Mouse (Mus musculus): ENCODE data around the gene Inhba. TPM values are rescaled to one million over a fixed set of nuclear protein-coding genes. Genes with fewer than 3 reads are reported as not detected.

Gene Inhba
- polyA plus RNA-seq, 1 experiment from 2014 or later: 7.8 TPM

DNA sequence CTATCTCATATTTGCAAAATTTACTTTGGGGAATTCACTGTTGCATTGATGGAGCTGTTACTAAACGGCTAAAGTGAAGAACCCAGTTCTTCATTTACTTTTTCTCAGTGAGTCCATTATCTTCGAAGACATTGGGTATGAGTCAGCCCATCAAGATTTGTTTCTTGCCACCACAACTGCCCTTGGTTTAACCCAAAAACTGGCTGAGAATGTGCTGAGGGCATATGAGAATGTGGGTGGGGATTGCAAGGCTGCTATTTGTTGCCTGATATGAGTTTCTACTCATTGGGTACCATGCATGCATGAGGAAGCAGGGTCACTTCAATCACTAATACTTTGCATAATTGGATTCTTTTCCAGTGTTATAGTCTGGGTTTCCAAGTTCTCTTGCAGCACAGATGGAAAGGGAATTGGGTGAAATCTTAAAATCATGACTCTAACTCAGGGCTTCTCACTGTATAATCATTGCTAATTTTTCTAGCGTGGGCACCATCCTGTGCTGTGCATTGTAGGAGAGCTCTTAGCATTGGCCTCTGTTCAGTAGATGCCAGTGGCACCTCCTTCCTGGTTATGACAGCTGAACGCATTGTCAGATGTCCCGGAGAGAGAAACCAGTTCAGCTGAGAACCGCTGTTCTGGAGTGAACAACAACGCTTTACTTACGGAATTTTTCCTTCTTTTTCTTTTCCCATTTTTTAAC is 1.7 kb upstream of the Inhba start:
- TF ChIP-seq CTCF (IDR thresholded peaks at IDR 0.05): no peak
- in situ Hi-C loops (cut with MboI; ENCODE audit: low pct_unique_long_range_greater_than_20kb): loop anchor here (10.0 to 25.0 kb wide), 7 partner anchors 135 to 1575 kb away; no protein-coding TSS in a partner anchor
- ATAC-seq (no peak), DNase-seq (ENCODE audit: low read depth, low spot score) (no peak)
- ChIA-PET CTCF (no interaction called here), POLR2A (no interaction called here)
- no peaks in the 10 kb centered on the region for H3K27me3 ChIP-seq

- TF ChIP-seq CTCF (IDR thresholded peaks at IDR 0.05): no peak
- ChIA-PET CTCF (interaction anchor here (0.9 to 1.9 kb wide), 3 partner anchors 21 to 758 kb away, joined by 3 to 4 read pairs (median 3); no protein-coding TSS in a partner anchor), POLR2A (no interaction called here)
- DNase-seq (ENCODE audit: low read depth, low spot score): no peak
- in situ Hi-C loops (cut with MboI; ENCODE audit: low pct_unique_long_range_greater_than_20kb): loop anchor here (10.0 to 25.0 kb wide), 6 partner anchors 227 to 1574 kb away; no protein-coding TSS in a partner anchor
- no peak for ATAC-seq
- H3K27me3 ChIP-seq: no peaks in the 10 kb centered on the region
Measured at GRCm38 (mm10) chr13:16010586-16010985, 1.1 kb upstream of the Inhba start.

- peak; percentile 75 for DNase-seq (ENCODE audit: low read depth, low spot score)
- peak; percentile 95 for ATAC-seq
- no peak for TF ChIP-seq CTCF (IDR thresholded peaks at IDR 0.05)
- no peaks in the 10 kb centered on the region for H3K27me3 ChIP-seq
- ChIA-PET POLR2A (interaction anchor here (0.6 to 1.3 kb wide), 3 partner anchors 8 to 1693 kb away, joined by 3 to 10 read pairs (median 5); no protein-coding TSS in a partner anchor), CTCF (interaction anchor here (0.6 to 1.9 kb wide), 15 partner anchors 9 to 1568 kb away, joined by 3 to 16 read pairs (median 4); no protein-coding TSS in a partner anchor)
- in situ Hi-C loops (cut with MboI; ENCODE audit: low pct_unique_long_range_greater_than_20kb): loop anchor here (10.0 to 25.0 kb wide), 6 partner anchors 225 to 1572 kb away; no protein-coding TSS in a partner anchor
Measured at GRCm38 (mm10) chr13:16012243-16012887, 714 bp downstream of the Inhba start.

GRCm38 (mm10) chr13:16014166-16014565 is 2.5 kb downstream of the Inhba start:
- no peaks in the 10 kb centered on the region for H3K27me3 ChIP-seq
- TF ChIP-seq CTCF (IDR thresholded peaks at IDR 0.05): no peak
- ATAC-seq: no peak
- no peak for DNase-seq (ENCODE audit: low read depth, low spot score)
- in situ Hi-C loops (cut with MboI; ENCODE audit: low pct_unique_long_range_greater_than_20kb): loop anchor here (10.0 to 25.0 kb wide), 6 partner anchors 223 to 1571 kb away; no protein-coding TSS in a partner anchor
- POLR2A ChIA-PET: interaction anchor here (1.2 kb wide), 1 partner anchor 736 kb away, joined by 3 read pairs; no protein-coding TSS in a partner anchor
- CTCF ChIA-PET: interaction anchor here (0.9 kb wide), 1 partner anchor 8 kb away, joined by 3 read pairs; no protein-coding TSS in a partner anchor

DNA sequence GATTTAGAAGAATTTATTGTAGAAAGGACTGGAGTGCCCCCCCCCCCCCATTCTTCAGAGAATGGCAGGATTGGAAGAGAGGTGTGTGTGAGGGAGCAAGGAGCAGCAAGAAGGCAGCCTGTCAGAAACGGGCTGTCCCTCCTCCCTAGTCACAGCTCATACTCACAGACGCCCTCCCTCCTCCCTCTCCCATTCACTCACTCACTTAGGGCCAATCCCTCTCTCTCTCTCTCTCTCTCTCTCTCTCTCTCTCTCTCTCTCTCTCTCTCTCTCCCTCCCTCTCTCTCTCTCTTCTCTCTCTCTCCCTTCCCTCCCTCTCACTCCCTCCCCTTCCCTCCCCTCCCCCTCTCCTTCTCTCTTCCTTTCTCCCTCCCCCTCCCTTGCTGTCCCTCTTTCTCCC is 4.9 kb downstream of the Inhba start:
- CTCF ChIA-PET: no interaction called here
- DNase-seq (ENCODE audit: low read depth, low spot score) (no peak), ATAC-seq (no peak)
- H3K27me3 ChIP-seq: no peaks in the 10 kb centered on the region
- POLR2A ChIA-PET: no interaction called here
- in situ Hi-C loops (cut with MboI; ENCODE audit: low pct_unique_long_range_greater_than_20kb): loop anchor here (5.0 to 25.0 kb wide), 8 partner anchors 221 to 1568 kb away; no protein-coding TSS in a partner anchor
- no peak for TF ChIP-seq CTCF (IDR thresholded peaks at IDR 0.05)

- peak; percentile 54 for ATAC-seq
- H3K27me3 ChIP-seq: no peaks in the 10 kb centered on the region
- TF ChIP-seq CTCF (IDR thresholded peaks at IDR 0.05): no peak
- DNase-seq (ENCODE audit: low read depth, low spot score): no peak
- in situ Hi-C loops (cut with MboI; ENCODE audit: low pct_unique_long_range_greater_than_20kb): loop anchor here (5.0 to 25.0 kb wide), 8 partner anchors 220 to 1567 kb away; no protein-coding TSS in a partner anchor
- CTCF ChIA-PET: no interaction called here
- POLR2A ChIA-PET: no interaction called here
Measured at GRCm38 (mm10) chr13:16017338-16017737, 5.7 kb downstream of the Inhba start.

- no peaks in the 10 kb centered on the region for H3K27me3 ChIP-seq
- no peak for TF ChIP-seq CTCF (IDR thresholded peaks at IDR 0.05)
- ATAC-seq: peak; percentile 20
- ChIA-PET POLR2A (no interaction called here), CTCF (no interaction called here)
- in situ Hi-C loops (cut with MboI; ENCODE audit: low pct_unique_long_range_greater_than_20kb): loop anchor here (5.0 to 25.0 kb wide), 8 partner anchors 220 to 1567 kb away; no protein-coding TSS in a partner anchor
- no peak for DNase-seq (ENCODE audit: low read depth, low spot score)
Measured at GRCm38 (mm10) chr13:16017777-16018176, 6.1 kb downstream of the Inhba start.

- ATAC-seq (no peak), DNase-seq (ENCODE audit: low read depth, low spot score) (no peak)
- H3K27me3 ChIP-seq: no peaks in the 10 kb centered on the region
- no peak for TF ChIP-seq CTCF (IDR thresholded peaks at IDR 0.05)
- in situ Hi-C loops (cut with MboI; ENCODE audit: low pct_unique_long_range_greater_than_20kb): loop anchor here (5.0 to 25.0 kb wide), 8 partner anchors 218 to 1566 kb away; no protein-coding TSS in a partner anchor
- ChIA-PET CTCF (no interaction called here), POLR2A (no interaction called here)
Measured at GRCm38 (mm10) chr13:16018807-16019510, 7.3 kb downstream of the Inhba start.

DNA sequence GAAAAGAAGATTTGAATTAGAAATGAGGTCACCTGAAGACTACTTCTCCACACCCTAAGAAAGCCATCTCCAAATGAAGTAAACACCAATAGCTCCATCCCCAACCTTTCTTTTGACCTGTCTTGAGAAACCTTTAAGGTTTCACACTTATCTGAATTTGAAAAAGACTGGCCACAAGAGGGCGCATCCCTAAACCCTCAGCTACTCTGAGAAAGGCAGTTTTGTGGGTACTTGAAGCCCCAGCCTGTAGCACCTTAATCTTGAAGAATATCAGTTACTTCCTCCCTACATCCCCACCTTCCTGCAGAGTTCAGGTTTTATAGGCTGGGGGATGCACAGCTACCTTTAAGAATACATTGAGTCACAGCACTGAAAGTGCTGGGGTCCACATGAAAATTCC is 9.0 kb downstream of the Inhba start:
- DNase-seq (ENCODE audit: low read depth, low spot score) (no peak), ATAC-seq (no peak)
- no peaks in the 10 kb centered on the region for H3K27me3 ChIP-seq
- CTCF ChIA-PET: interaction anchor here (0.7 to 4.0 kb wide), 21 partner anchors 9 to 1409 kb away, joined by 3 to 17 read pairs (median 3); partner anchors contain the start of gene Inhba
- in situ Hi-C loops (cut with MboI; ENCODE audit: low pct_unique_long_range_greater_than_20kb): loop anchor here (25.0 kb wide), 2 partner anchors 217 to 1192 kb away; no protein-coding TSS in a partner anchor
- POLR2A ChIA-PET: interaction anchor here (1.8 kb wide), 1 partner anchor 9 kb away, joined by 5 read pairs; the partner anchor contains the start of gene Inhba
- TF ChIP-seq CTCF (IDR thresholded peaks at IDR 0.05): peak; percentile 72

DNA sequence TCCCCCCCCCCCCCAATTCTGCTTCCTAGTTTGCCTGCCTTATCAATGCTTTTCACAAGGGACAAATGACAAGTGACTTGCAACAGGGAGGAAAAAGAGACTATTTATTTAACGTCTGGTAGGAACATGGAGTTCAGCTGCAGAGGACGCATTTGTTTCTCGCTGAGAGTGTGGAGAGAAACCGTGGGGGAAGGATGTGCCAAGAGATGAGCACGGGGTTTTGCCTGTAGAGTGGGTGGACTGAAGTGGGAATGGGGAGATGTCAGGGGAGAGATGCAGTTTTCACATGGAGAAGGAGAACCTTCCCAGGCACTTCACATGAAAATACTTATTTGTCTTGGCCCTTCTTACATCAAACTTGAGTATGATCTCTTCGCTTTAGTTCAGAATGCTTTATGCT is 9.5 kb downstream of the Inhba start:
- in situ Hi-C loops (cut with MboI; ENCODE audit: low pct_unique_long_range_greater_than_20kb): loop anchor here (25.0 kb wide), 2 partner anchors 216 to 1191 kb away; no protein-coding TSS in a partner anchor
- POLR2A ChIA-PET: interaction anchor here (0.7 to 1.8 kb wide), 2 partner anchors 10 to 408 kb away, joined by 4 to 5 read pairs; partner anchors contain the start of gene Inhba
- DNase-seq (ENCODE audit: low read depth, low spot score): no peak

More for the DNA sequence above, 9.5 kb downstream of the Inhba start:
- CTCF ChIA-PET: interaction anchor here (0.7 to 4.0 kb wide), 16 partner anchors 9 to 1409 kb away, joined by 3 to 17 read pairs (median 4); partner anchors contain the start of gene Inhba
- ATAC-seq: no peak
- H3K27me3 ChIP-seq: no peaks in the 10 kb centered on the region
- TF ChIP-seq CTCF (IDR thresholded peaks at IDR 0.05): no peak
